Mouse (Mus musculus) common myeloid progenitor, adult 5-6 weeks (primary cell): Measurements from ENCODE around the gene Faiml. TPM values are rescaled to one million over a fixed set of nuclear protein-coding genes. Genes with fewer than 3 reads are reported as not detected.
A peak's percentile ranks its signal among the peaks of the same experiment; 100 is the strongest.

ENCODE experiments used
- ATAC-seq: replicated peaks from 2 replicates; pipeline ENCODE4 v1.8.0; 2016; ENCODE audit warnings: low read depth, mild to moderate bottlenecking, moderate TSS enrichment, inconsistent platforms; ENCODE audit not compliant: poor library complexity, severe bottlenecking
- total RNA-seq: library from RNA; stranded (forward); fragments of 200-1000, 187-1606 nt; gene quantifications from 2 replicates; pipeline ENCODE4 v1.2.3, GENCODE M21; 2017

Gene Faiml
- total RNA-seq, 1 experiment from 2014 or later = not detected

DNA sequence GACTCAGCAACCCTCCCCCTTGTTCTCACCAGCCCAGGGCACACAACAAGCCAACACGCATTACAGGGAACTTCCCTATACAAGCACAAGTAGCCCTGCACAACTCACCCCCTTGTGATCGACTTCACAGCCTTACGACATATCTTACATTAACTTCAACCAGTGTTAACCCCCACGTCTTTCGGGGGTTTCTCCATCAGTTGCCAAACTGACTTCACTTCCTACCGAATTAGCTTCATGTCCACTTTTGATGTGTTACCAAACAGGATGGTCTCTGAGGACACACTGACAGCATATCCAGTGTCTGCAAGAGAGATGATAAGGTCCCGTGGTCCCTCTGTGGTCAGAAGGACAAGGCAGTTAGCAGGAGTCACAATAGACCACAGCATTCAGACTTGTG, 54.9 kb downstream of the Faiml start:
- ATAC-seq = peak; percentile 80

DNA sequence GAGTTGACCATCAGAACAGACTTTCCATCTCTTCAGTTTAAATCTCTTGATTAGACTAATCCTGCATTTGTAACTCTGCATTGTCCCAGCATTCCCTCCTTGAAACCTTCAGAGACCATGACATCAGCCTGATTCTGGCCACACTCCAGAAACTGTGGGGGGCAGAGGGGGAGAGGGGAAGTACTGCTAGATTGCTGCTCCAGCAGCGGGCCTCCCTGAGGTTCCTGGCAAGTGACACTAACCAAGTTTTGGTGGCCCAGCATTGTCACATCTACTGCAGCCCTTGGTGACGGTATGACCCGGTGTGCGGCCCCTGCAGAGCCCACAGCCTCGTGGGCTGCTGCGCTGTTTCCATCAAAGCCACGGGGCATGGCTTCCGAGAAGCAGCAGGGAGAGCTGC, 56.8 kb downstream of the Faiml start:
- ATAC-seq = peak; percentile 61

Other genes starting within 250 kb of the Faiml start
- gene Gm1123, start 201.5 kb downstream of the Faiml start, total RNA-seq = not detected in 2 replicates
- gene Pik3cb, start 96.6 kb downstream of the Faiml start, total RNA-seq = 4.5 and 5.8 TPM in 2 replicates
- 49.0 and 71.4 TPM in 2 replicates for gene Cep70, start 6.1 kb upstream of the Faiml start, total RNA-seq
- 0.09 TPM in 1 of 2 replicates, not detected in the other for gene Esyt3, start 121.3 kb upstream of the Faiml start, total RNA-seq
- gene Mras, start 200.1 kb upstream of the Faiml start, total RNA-seq = 0.82 TPM in 1 of 2 replicates, not detected in the other
- gene Nme9, start 214.2 kb upstream of the Faiml start, total RNA-seq = not detected in 2 replicates